Mouse (Mus musculus) urinary bladder, postnatal 14 days (tissue): Measurements from ENCODE around the gene Bri3bp.

Source experiments
- DNase-seq: peaks from one replicate; pipeline ENCODE4 v3.0.0; 2021; ENCODE audit warnings: low spot score

Bri3bp gene

GRCm38 (mm10) chr5:125456100-125456499, 14.7 kb downstream of the Bri3bp start:
- no peak for DNase-seq

- no peak for DNase-seq
Observed at GRCm38 (mm10) chr5:125457538-125457937, 16.2 kb downstream of the Bri3bp start.

GRCm38 (mm10) chr5:125460574-125460973, 19.2 kb downstream of the Bri3bp start:
- no peak for DNase-seq

GRCm38 (mm10) chr5:125461868-125462445, 20.6 kb downstream of the Bri3bp start:
- peak; percentile 57 for DNase-seq

GRCm38 (mm10) chr5:125465192-125465591, 23.8 kb downstream of the Bri3bp start:
- no peak for DNase-seq

- DNase-seq = peak; percentile 97
Observed at GRCm38 (mm10) chr5:125465701-125466106, 24.3 kb downstream of the Bri3bp start.

- DNase-seq = no peak
Observed at GRCm38 (mm10) chr5:125466483-125466882, 25.1 kb downstream of the Bri3bp start.

GRCm38 (mm10) chr5:125467261-125467660, 25.9 kb downstream of the Bri3bp start:
- no peak for DNase-seq

- no peak for DNase-seq
Observed at GRCm38 (mm10) chr5:125470713-125471112, 29.3 kb downstream of the Bri3bp start.

- no peak for DNase-seq
Observed at GRCm38 (mm10) chr5:125472796-125473475, 31.6 kb downstream of the Bri3bp start.

- DNase-seq = no peak
Observed at GRCm38 (mm10) chr5:125475030-125475429, 33.7 kb downstream of the Bri3bp start.

- DNase-seq = peak; percentile 99
Observed at GRCm38 (mm10) chr5:125475601-125476285, 34.4 kb downstream of the Bri3bp start, which contains the start of gene Aacs. TSS of gene Aacs (plus strand) at chr5:125475814.

- no peak for DNase-seq
Observed at GRCm38 (mm10) chr5:125476286-125476625, 34.9 kb downstream of the Bri3bp start.

GRCm38 (mm10) chr5:125476799-125477198, 35.4 kb downstream of the Bri3bp start:
- no peak for DNase-seq

GRCm38 (mm10) chr5:125477533-125477932, 36.2 kb downstream of the Bri3bp start:
- peak; percentile 14 for DNase-seq

- DNase-seq = no peak
Observed at GRCm38 (mm10) chr5:125478037-125478436, 36.7 kb downstream of the Bri3bp start.

- peak; percentile 52 for DNase-seq
Observed at GRCm38 (mm10) chr5:125479376-125479775, 38.0 kb downstream of the Bri3bp start.

- DNase-seq = no peak
Observed at GRCm38 (mm10) chr5:125480434-125481231, 39.3 kb downstream of the Bri3bp start.

GRCm38 (mm10) chr5:125482474-125482873, 41.1 kb downstream of the Bri3bp start:
- DNase-seq = no peak

- no peak for DNase-seq
Observed at GRCm38 (mm10) chr5:125483712-125484611, 42.6 kb downstream of the Bri3bp start.

GRCm38 (mm10) chr5:125485031-125485778, 43.8 kb downstream of the Bri3bp start:
- DNase-seq = no peak
